Mouse (Mus musculus): ENCODE measurements around the gene Bbs9.

Bbs9 gene

GRCm38 (mm10) chr9:22698501-22698900 lies 223.0 kb downstream of the Bbs9 start:
- DNase-seq: no peak

DNA sequence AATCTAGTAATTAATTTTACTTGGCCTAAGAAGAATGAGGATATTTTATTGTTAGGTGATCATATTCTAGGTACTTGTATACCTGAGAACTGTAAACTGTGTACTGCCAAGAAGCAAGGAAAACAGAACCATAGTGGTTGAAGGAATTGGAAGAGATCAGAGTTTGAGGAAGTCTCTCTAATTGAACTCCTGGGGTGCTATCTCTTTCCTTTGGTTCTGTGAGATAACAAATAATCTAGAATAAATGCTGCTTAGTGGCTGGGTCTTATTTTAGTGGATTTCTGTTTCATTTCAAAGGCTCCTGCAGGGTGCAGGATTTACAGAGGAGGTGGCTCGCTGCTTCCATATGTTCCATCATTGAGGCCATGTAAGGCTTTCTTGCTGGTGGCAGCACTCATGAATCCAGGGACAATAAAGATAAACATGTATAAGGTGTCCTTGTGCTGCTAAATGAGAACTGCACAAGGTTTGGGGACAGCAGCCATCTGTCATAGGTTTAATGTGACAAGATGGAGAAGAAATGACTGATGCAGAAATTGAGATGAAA lies 226.6 kb downstream of the Bbs9 start:
- DNase-seq: no peak

GRCm38 (mm10) chr9:22702812-22703367 lies 227.4 kb downstream of the Bbs9 start:
- DNase-seq: no peak

- peak; percentile 24 for DNase-seq
Observed at GRCm38 (mm10) chr9:22703541-22703940, 228.0 kb downstream of the Bbs9 start.

DNA sequence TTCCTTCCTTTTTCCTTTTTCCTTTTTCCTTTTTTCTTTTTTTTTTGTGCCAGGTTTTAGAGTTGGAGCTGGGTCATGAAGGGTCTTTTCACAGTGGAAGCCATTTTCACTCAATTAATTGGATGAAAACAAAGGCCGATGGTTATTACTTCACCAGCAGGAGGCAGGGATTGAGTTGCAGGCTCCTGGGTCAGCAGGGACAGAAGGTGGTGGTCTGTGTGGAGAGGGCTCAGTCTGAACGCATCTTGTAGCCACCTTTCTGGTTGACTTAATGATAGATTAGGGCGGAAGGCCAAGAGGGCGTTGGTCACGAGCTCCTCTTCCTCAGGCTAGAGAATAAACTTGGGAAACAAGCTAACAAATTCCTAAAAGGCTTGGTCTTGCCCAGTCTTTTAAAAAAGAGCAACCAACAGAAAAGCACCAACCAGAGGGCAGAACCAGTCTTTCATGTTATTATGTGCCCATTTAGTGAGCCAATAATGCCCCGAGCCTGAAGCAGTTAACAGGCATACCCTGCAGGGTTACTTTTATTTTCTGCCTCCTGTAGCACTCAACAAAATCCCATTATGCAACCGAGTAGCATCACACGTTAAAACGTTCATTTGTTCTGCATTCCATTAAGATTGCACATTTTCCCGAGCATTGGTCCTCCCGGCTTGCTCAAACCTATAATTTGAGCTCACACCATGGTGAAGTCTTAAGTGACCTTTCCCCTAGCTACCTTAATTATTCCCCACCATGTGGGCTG lies 231.8 kb downstream of the Bbs9 start:
- DNase-seq: no peak

DNA sequence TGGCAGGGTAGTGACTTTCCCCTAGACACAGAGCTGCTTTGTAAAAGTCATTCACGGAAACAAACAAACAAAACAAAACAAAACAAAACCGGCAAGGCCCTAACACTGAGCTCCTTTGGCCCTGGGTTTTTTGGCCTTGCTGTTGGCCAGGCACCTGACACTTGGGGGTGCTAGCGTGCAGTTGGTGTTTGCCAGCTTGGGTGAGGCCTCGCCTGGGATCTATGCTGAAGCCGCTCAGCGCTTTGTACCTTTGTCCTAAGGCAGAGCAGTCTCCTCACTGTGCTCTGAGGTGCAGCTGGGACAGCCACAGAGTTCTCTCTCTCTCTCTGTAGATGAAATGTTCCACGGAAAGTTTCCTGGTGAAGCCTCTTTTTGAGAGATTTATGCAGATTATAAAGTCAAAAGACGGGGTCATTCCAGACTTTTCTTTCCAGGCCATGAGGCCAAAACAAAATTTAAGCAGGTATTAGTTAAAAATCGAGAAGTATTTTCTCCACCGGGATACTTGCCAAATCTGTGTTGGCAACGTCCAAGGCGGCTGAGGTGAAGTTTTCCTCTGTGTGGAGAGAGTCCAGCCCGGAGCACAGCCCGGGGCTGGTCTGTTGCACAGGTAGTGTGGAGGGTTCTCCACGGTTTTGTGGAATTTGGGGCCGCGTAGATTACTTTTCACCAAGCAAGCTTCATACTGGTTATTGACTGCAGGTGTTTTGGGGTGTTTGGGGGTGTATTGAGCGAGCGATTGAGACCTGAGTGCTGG lies 233.6 kb downstream of the Bbs9 start:
- peak; percentile 73 for DNase-seq

- no peak for DNase-seq
Observed at GRCm38 (mm10) chr9:22710032-22710431, 234.5 kb downstream of the Bbs9 start.

DNA sequence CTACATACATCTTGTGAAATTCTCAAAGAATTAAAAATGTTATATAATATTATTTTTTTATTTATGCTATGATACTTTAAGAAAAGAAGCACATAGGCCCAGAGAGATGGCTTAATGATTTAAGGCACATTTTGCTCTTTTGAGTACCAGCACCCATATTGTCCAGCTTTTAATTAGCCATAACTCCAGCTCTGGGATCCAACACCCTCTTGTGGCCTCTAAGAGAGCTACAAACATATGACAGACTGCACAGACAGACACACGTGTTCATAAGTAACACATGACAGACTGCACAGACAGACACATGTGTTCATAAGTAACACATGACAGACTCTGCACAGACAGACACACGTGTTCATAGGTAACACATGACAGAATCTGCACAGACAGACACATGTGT lies 235.8 kb downstream of the Bbs9 start:
- no peak for DNase-seq

GRCm38 (mm10) chr9:22712743-22713142 lies 237.2 kb downstream of the Bbs9 start:
- DNase-seq: no peak

GRCm38 (mm10) chr9:22713286-22713685 lies 237.8 kb downstream of the Bbs9 start:
- DNase-seq: peak; percentile 73

GRCm38 (mm10) chr9:22717583-22717982 lies 242.1 kb downstream of the Bbs9 start:
- DNase-seq: no peak

DNA sequence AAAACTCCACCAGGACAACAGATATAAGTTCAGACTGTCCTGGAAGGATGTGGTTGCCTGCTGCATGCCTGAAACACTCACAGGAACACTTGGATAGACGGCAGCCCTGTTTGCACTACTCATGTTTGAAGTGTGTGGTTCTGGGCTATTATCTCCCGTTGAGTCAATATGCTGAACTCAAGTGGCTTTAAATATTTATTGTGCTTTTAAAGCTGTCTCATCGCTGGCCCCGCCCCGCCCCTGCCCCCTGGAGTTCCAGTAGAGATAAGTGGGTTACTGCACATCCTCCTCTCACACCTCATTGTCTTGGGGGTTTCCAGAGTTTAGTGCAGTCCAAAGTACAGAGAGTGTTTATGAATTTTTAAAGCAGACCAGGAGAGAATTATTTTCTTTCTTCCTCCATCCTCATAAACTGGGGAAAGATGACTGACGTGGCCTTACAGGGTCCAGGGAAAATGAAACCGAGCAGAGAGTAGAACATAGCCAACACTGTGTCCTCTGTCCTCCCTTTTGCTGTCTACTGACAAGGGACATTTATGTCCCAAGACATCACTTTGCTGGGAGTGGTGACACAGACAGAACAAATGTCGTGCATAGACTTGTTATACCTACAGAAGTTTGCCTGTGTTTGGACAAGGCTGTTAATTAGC lies 242.8 kb downstream of the Bbs9 start:
- DNase-seq: no peak

GRCm38 (mm10) chr9:22732646-22733045 lies 257.1 kb downstream of the Bbs9 start:
- no peak for DNase-seq

- no peak for DNase-seq
Observed at GRCm38 (mm10) chr9:22734954-22735353, 259.4 kb downstream of the Bbs9 start.

DNA sequence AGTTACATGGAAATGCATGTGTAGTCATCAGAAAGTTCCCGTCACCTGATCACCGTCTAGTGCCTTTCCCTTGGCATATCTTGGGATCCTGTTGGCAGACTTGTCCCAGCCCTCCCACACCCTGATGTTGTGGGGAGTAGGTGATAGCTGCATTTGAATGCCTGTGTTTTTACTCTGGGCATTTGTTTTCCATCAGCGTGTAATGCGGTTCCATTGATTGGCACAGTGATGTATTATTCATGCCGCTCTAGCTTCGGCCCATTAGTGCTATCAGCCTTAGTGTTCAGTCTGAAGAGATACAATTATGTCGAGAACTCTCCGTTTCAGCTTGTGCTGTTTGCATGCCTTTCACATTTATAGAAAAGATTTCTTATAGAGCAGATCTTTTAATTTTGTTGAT lies 259.9 kb downstream of the Bbs9 start:
- DNase-seq: no peak

DNA sequence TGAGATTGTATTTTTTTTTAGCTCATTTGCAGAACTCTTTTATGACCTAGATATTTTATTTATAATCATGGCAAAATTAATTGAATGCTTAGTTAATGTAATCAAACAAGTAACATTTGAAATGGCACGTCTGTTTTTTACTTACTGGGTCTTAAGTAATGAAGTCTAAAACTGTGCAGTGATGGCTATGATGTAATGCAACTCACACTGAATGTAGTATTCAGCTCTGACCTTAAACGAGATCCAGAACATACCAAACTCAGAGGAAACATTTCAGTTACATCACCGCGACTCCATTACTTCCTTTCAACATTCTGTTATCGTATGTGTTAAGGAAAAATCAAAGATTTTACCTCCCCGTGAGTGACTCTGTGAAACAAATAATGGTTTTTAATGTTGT lies 262.4 kb downstream of the Bbs9 start:
- no peak for DNase-seq

GRCm38 (mm10) chr9:22738861-22739260 lies 263.3 kb downstream of the Bbs9 start:
- no peak for DNase-seq

GRCm38 (mm10) chr9:22741967-22742366 lies 266.5 kb downstream of the Bbs9 start:
- DNase-seq: no peak

- no peak for DNase-seq
Observed at GRCm38 (mm10) chr9:22748617-22749016, 273.1 kb downstream of the Bbs9 start.

- no peak for DNase-seq
Observed at GRCm38 (mm10) chr9:22750779-22751545, 275.4 kb downstream of the Bbs9 start.

DNA sequence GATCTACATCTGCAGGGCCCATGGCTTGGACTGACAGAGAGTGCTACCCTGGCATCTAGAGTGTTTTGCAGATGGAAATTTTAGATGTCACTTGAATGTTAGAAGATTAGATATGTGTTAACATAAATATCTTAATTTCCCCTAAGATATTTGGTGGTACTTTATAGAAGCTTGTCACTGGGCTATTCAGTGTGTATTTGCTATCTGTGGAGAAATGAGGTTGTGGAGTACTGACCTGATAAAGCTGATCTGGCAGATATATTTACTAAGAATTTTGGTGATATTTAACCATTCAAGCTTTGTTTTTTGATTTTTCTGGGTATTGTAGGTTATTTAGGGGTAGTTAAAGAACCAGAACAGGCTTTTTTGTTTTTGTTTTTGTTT lies 276.0 kb downstream of the Bbs9 start:
- no peak for DNase-seq

DNA sequence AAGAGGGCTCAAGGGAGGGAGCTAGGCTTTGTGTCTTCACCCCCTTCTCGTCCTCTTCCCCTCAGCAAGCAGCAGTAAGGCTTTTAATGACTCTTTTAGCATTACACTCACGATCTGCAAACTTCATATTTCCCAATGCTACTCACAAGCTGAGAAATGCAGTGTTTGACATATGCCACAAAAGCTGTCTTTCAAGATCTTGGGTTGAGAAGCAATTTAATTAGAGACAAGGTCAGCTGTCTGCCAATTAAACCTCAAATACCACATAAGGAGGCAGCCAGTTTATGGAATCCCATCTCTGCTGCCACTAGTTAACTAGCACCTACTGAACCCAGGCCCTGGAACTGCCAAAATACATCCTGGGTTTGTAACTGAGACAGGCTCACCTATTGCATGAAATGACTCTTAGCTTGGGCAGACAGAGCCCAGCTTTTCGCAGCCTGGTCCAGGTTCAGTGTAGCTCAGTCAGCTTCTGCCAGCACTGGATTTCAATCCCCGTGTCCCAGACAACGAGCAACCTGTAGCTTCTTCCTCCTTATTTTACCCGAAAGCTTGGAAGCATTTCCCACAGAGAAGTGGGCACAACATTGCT lies 278.7 kb downstream of the Bbs9 start:
- DNase-seq: no peak
